Mouse (Mus musculus) brain, embryonic 14.5 days (tissue): ENCODE results near the gene Col5a1. TPM values are rescaled to one million over a fixed set of nuclear protein-coding genes. Genes with fewer than 3 reads are reported as not detected.

ENCODE experiments used
- DNase-seq: peaks from one replicate; pipeline ENCODE4 v3.0.0-alpha.2; 2011; ENCODE audit warnings: low read depth
- CTCF ChIP-seq: fragments of 200-500 bp; IDR thresholded peaks from 2 replicates; pipeline ENCODE4 v1.5.1; 2012; ENCODE audit warnings: inconsistent platforms, mild to moderate bottlenecking, moderate library complexity, borderline replicate concordance; ENCODE audit not compliant: insufficient read depth, insufficient read length; ENCODE audit errors: extremely low read depth
- POLR2A ChIP-seq: fragments of 200-500 bp; IDR thresholded peaks from 2 replicates; pipeline ENCODE4 v1.6.1; 2012; ENCODE audit warnings: mild to moderate bottlenecking, inconsistent platforms, borderline replicate concordance; ENCODE audit not compliant: poor library complexity, insufficient read depth, insufficient read length, severe bottlenecking; ENCODE audit errors: extremely low read depth
- polyA plus RNA-seq: library from polyadenylated mRNA; depleted of rRNA; stranded (reverse); fragments of >200 nt; gene quantifications from 2 replicates; pipeline ENCODE4 v1.2.3, GENCODE M21; 2012

The Col5a1 gene
- polyA plus RNA-seq, 1 experiment: 29.8 TPM

- DNase-seq: no peak
Observed at GRCm38 (mm10) chr2:27870586-27870985, 15.6 kb upstream of the Col5a1 start.

GRCm38 (mm10) chr2:27871056-27871455 lies 15.2 kb upstream of the Col5a1 start:
- DNase-seq: no peak
- TF ChIP-seq POLR2A (no peak), CTCF (no peak)

More at GRCm38 (mm10) chr2:27870586-27870985, 15.6 kb upstream of the Col5a1 start:
- TF ChIP-seq CTCF (no peak), POLR2A (no peak)

DNA sequence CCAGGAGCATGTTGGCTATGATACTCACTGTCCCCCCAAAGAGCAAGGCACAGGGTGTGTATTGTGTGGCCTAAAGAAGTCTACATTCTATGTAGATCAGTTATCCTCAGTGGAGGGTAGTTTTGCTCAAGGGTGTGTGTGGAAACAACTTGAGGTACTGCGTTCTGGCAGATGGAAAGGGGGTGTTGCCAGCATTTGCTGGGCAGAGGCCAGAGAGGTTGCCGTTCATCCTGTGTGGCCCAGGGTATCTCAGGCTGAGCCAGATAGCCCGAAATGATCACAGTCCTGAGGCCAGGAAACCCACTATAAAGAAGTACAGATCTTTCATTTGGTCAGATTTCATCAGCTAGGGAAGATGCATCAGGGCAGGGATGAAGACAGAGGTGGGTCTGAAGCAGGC lies 13.9 kb upstream of the Col5a1 start:
- no peak for TF ChIP-seq POLR2A
- TF ChIP-seq CTCF: no peak
- no peak for DNase-seq

DNA sequence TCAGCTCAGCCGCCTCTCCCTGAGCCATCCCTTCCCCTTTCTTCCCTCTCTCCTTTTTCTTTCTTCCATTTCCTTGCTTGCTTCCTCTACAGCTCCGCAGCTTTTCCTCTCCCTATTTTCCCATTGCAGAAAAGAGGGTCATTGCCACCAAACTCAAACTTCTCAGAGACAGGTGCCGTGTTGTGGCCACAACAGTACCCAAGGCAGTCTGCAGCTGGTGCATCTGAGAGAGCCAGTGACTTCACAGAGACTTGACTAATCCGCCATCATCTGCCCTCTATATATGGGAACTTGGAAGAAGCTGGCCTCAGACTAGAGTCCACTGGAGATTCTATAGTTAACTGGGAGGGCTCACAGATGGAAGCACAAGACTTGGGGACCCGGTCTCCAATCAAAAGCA lies 13.2 kb upstream of the Col5a1 start:
- TF ChIP-seq CTCF (no peak), POLR2A (no peak)
- DNase-seq: no peak

DNA sequence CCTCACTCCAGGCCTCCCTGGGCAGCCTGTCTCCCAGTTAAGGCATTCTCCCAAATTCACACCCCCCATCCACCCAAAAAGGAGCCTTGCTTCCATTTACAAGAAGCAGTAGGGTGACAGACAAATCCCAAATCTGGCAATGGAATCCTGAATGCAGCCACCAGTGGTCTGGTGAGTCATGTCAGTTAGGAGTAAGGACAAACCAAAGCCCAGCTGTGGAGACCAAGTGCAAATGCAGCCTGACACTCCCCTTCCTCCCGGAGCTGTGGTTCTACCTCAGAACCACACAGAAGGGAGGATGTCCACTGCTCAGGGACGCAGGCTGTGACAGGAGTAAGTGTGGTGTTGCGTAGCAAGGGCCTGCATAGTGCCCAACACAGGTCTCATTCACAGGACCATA lies 11.6 kb upstream of the Col5a1 start:
- DNase-seq: no peak
- TF ChIP-seq CTCF (no peak), POLR2A (no peak)

GRCm38 (mm10) chr2:27875231-27875630 lies 11.0 kb upstream of the Col5a1 start:
- TF ChIP-seq POLR2A (no peak), CTCF (no peak)
- no peak for DNase-seq

GRCm38 (mm10) chr2:27875786-27876185 lies 10.4 kb upstream of the Col5a1 start:
- no peak for TF ChIP-seq CTCF
- TF ChIP-seq POLR2A: no peak
- peak; percentile 60 for DNase-seq

GRCm38 (mm10) chr2:27876724-27877504 lies 9.3 kb upstream of the Col5a1 start:
- no peak for TF ChIP-seq POLR2A
- DNase-seq: peak; percentile 82

GRCm38 (mm10) chr2:27878066-27878465 lies 8.2 kb upstream of the Col5a1 start:
- no peak for DNase-seq
- TF ChIP-seq POLR2A (no peak), CTCF (no peak)

GRCm38 (mm10) chr2:27883276-27883675 lies 2.9 kb upstream of the Col5a1 start:
- TF ChIP-seq CTCF (no peak), POLR2A (no peak)
- no peak for DNase-seq

DNA sequence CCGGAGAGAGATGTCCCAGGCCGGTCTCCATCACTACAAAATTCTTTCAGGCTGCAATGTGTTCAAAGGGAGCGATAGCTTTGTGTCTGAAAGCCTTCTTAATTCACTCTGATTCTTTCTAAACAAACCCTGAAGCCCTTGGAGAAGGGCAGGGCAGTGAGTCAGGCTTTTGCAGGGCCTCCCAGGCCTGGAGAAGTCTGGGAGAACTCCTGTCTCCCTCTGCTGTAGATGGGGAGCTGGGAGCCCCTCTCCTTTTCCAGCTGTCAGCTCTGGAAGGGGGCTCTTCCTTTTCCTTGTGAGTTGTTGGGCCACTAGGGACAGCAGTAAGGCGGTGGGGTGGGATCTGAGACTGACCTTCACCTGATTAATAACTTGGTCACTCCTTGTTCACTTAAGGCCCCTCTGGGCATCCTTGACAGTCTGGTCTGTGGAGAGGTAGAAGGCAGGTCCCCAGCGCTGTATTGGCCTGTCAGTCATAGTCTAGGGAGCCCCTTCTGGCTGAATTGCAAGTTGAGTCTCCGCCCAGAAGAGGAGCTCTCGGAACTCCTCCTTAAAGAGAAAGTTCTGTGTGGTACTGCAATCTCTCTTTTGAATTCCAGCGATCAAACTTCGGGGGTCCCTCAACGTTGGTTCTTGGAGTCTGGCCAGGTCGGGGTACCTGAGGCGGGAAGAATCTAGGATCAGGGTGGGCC lies 623 bp upstream of the Col5a1 start:
- no peak for TF ChIP-seq CTCF
- TF ChIP-seq POLR2A: no peak

DNA sequence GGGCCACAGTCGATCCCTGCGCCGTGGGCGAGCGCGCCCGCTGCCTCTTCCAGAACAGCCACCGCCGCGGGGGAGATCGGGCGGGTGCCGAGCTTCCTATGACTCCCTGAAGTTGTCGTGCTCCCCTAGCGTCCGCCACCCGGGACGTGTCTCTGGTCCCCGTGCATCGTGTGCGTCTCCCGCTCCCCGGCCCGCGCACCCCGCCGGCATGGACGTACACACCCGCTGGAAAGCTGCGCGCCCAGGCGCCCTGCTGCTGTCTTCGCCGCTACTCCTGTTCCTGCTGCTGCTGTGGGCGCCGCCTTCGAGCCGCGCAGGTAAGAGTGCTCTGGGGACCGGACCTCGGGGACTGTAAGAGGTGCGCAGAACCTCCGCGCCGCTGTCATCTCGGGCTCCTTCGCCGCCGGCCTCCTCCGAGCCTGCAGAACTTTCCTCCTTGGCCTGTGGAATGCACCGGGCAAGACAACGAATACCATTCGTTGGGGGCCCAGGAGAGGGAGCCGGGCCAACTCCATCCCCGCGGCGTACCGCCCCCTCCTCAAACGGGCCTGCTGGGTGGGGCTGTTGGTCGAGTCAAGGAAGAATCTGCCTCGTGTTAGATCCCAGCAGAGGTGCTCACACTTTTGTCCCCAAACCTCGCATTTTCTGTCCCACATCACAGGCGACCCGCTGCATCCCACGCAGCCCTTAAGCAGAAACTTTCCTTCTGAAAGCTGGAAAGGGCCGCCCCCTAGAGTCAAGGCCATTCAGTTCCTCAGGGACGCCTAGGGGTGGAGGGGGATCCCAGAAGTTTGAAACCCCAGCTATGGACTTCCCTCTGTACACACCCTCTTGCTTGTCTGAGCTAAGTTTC lies 609 bp downstream of the Col5a1 start:
- peak; percentile 53 for TF ChIP-seq CTCF
- no peak for TF ChIP-seq POLR2A
- peak; percentile 69 for DNase-seq

More for the DNA sequence above, 623 bp upstream of the Col5a1 start:
- peak; percentile 81 for DNase-seq
